Mouse (Mus musculus): ENCODE data around the gene Sgpl1.

Sgpl1 gene

GRCm38 (mm10) chr10:61147157-61148040 lies at the start of gene Sgpl1:
TSS of gene Sgpl1 (minus strand) at chr10:61147703.
- in situ Hi-C loops (cut with MboI, MseI), result no loop called here

GRCm38 (mm10) chr10:61195718-61196291 lies 48.3 kb upstream of the Sgpl1 start:
- in situ Hi-C loops (cut with MboI, MseI), result no loop called here

- in situ Hi-C loops (cut with MboI, MseI), result no loop called here
Measured at GRCm38 (mm10) chr10:61195216-61195615, 47.7 kb upstream of the Sgpl1 start.

- in situ Hi-C loops (cut with MboI, MseI), result no loop called here
Measured at GRCm38 (mm10) chr10:61194611-61195010, 47.1 kb upstream of the Sgpl1 start.

GRCm38 (mm10) chr10:61188010-61188409 lies 40.5 kb upstream of the Sgpl1 start:
- in situ Hi-C loops (cut with MboI, MseI), result no loop called here

- in situ Hi-C loops (cut with MboI, MseI), result no loop called here
Measured at GRCm38 (mm10) chr10:61187001-61187400, 39.5 kb upstream of the Sgpl1 start.

- in situ Hi-C loops (cut with MboI, MseI), result loop anchor here (10.0 kb wide), 1 partner anchor 1095 kb away; no protein-coding TSS in a partner anchor
Measured at GRCm38 (mm10) chr10:61179927-61180326, 32.4 kb upstream of the Sgpl1 start.

- in situ Hi-C loops (cut with MboI, MseI), result loop anchor here (10.0 kb wide), 1 partner anchor 1096 kb away; no protein-coding TSS in a partner anchor
Measured at GRCm38 (mm10) chr10:61178687-61179086, 31.2 kb upstream of the Sgpl1 start.

- in situ Hi-C loops (cut with MboI, MseI), result loop anchor here (10.0 kb wide), 1 partner anchor 1097 kb away; no protein-coding TSS in a partner anchor
Measured at GRCm38 (mm10) chr10:61177751-61178150, 30.2 kb upstream of the Sgpl1 start.

- in situ Hi-C loops (cut with MboI, MseI), result loop anchor here (10.0 kb wide), 1 partner anchor 1098 kb away; no protein-coding TSS in a partner anchor
Measured at GRCm38 (mm10) chr10:61176221-61176790, 28.8 kb upstream of the Sgpl1 start.

GRCm38 (mm10) chr10:61175442-61176204 lies 28.1 kb upstream of the Sgpl1 start:
- in situ Hi-C loops (cut with MboI, MseI), result loop anchor here (10.0 kb wide), 1 partner anchor 1099 kb away; no protein-coding TSS in a partner anchor

- in situ Hi-C loops (cut with MboI, MseI), result loop anchor here (10.0 kb wide), 1 partner anchor 1100 kb away; no protein-coding TSS in a partner anchor
Measured at GRCm38 (mm10) chr10:61174711-61175441, 27.4 kb upstream of the Sgpl1 start.

GRCm38 (mm10) chr10:61172496-61172895 lies 25.0 kb upstream of the Sgpl1 start:
- in situ Hi-C loops (cut with MboI, MseI), result loop anchor here (10.0 kb wide), 1 partner anchor 1102 kb away; no protein-coding TSS in a partner anchor

- in situ Hi-C loops (cut with MboI, MseI), result loop anchor here (10.0 kb wide), 1 partner anchor 1103 kb away; no protein-coding TSS in a partner anchor
Measured at GRCm38 (mm10) chr10:61171654-61172053, 24.2 kb upstream of the Sgpl1 start, which contains the start of gene Tbata. TSS of gene Tbata (plus strand) at chr10:61171954.

GRCm38 (mm10) chr10:61168393-61168792 lies 20.9 kb upstream of the Sgpl1 start:
- in situ Hi-C loops (cut with MboI, MseI), result no loop called here

- in situ Hi-C loops (cut with MboI, MseI), result no loop called here
Measured at GRCm38 (mm10) chr10:61167333-61168096, 20.0 kb upstream of the Sgpl1 start.

- in situ Hi-C loops (cut with MboI, MseI), result no loop called here
Measured at GRCm38 (mm10) chr10:61162366-61162765, 14.9 kb upstream of the Sgpl1 start.

GRCm38 (mm10) chr10:61160671-61161070 lies 13.2 kb upstream of the Sgpl1 start:
- in situ Hi-C loops (cut with MboI, MseI), result no loop called here

GRCm38 (mm10) chr10:61160089-61160488 lies 12.6 kb upstream of the Sgpl1 start:
- in situ Hi-C loops (cut with MboI, MseI), result no loop called here

GRCm38 (mm10) chr10:61158594-61158993 lies 11.1 kb upstream of the Sgpl1 start:
- in situ Hi-C loops (cut with MboI, MseI), result no loop called here

All from regulatory T cell (primary cell).